Mouse (Mus musculus): ENCODE data around the gene Ghsr.

GRCm38 (mm10) chr3:27338437-27338836, 32.7 kb upstream of the Ghsr start:
- TF ChIP-seq POLR2AphosphoS2 (IDR thresholded peaks at IDR 0.05; ENCODE audit: insufficient read length, low read depth) (no peak), POLR2A (IDR thresholded peaks at IDR 0.05; ENCODE audit: insufficient read length, low read depth) (no peak), MAX (IDR thresholded peaks at IDR 0.05; ENCODE audit: low read depth) (no peak)
